Mouse (Mus musculus) hindbrain, embryonic 16.5 days (tissue): ENCODE data around the gene Tgfbr1. TPM values are rescaled to one million over a fixed set of nuclear protein-coding genes. Genes with fewer than 3 reads are reported as not detected.

Experiments
- ATAC-seq: fragments of 200-750 bp; cut with Nextera tagmentation; 2 replicates; pipeline ENCODE4 v1.8.0; 2017; ENCODE audit warnings: moderate TSS enrichment, moderate library complexity
- H3K27ac ChIP-seq: fragments of 300-500 bp; sonication (generic); 2 replicates; pipeline ENCODE4 v1.5.1; 2014; ENCODE audit warnings: low read depth, mild to moderate bottlenecking, control low read depth, low read length, moderate library complexity
- H3K27me3 ChIP-seq: fragments of 300-500 bp; sonication (generic); replicated peaks from 2 replicates; pipeline ENCODE4 v1.6.1; 2014; ENCODE audit warnings: low read length; ENCODE audit not compliant: control insufficient read depth, insufficient read depth
- H3K36me3 ChIP-seq: fragments of 300-500 bp; sonication (generic); 2 replicates; pipeline ENCODE4 v1.6.1; 2014; ENCODE audit warnings: mild to moderate bottlenecking, low read length, moderate library complexity, mixed read lengths; ENCODE audit not compliant: control insufficient read depth, insufficient read depth
- H3K4me1 ChIP-seq: fragments of 300-500 bp; sonication (generic); 2 replicates; pipeline ENCODE4 v1.6.1; 2014; ENCODE audit warnings: low read depth, low read length; ENCODE audit not compliant: control insufficient read depth, insufficient read depth
- H3K4me2 ChIP-seq: fragments of 300-500 bp; sonication (generic); 2 replicates; pipeline ENCODE4 v1.6.1; 2014; ENCODE audit warnings: mild to moderate bottlenecking, low read length, control low read depth, moderate library complexity
- H3K4me3 ChIP-seq: fragments of 300-500 bp; sonication (generic); 2 replicates; pipeline ENCODE4 v1.5.1; 2014; ENCODE audit warnings: mild to moderate bottlenecking, low read length, control low read depth, moderate library complexity
- H3K9ac ChIP-seq: fragments of 300-500 bp; sonication (generic); 2 replicates; pipeline ENCODE4 v1.6.1; 2014; ENCODE audit warnings: low read depth, mild to moderate bottlenecking, control low read depth, low read length, moderate library complexity
- H3K9me3 ChIP-seq: fragments of 300-500 bp; sonication (generic); 2 replicates; pipeline ENCODE4 v1.6.1; 2014; ENCODE audit warnings: mild to moderate bottlenecking, low read length, moderate library complexity; ENCODE audit not compliant: control insufficient read depth
- WGBS: fragments of 180-500 bp; shearing (Covaris S2); extraction: QIAGEN DNeasy Blood & Tissue Kit; methylation state at CpG from one replicate; pipeline ENCODE4 v1.1.7; 2014; 5-methylcytosine and 5-hydroxymethylcytosine counted together
- polyA plus RNA-seq: library from polyadenylated mRNA; unstranded; fragments of >200 nt; fragmentation: Nextera tagmentation; extraction: Ambion mirVana; gene quantifications from 2 replicates; pipeline ENCODE4 v1.2.1, GENCODE M21; 2015

Gene Tgfbr1
- polyA plus RNA-seq, 1 experiment from 2014 or later, result 17.7 TPM

GRCm38 (mm10) chr4:47425247-47425830 is 72.3 kb downstream of the Tgfbr1 start:
- WGBS, result 86% methylated on average over 16 of the region's 16 CpGs
- peaks cover 5% of the 10 kb centered on the region; the same call in 1 of the 2 replicates for H3K9me3 ChIP-seq
- peaks cover 2% of the 10 kb centered on the region; the same call in 1 of the 2 replicates for H3K4me1 ChIP-seq
- H3K36me3 ChIP-seq, result no peaks in the 10 kb centered on the region
- no peak overlapping the region for H3K9ac ChIP-seq
- no peak overlapping the region for H3K4me2 ChIP-seq
- peak; percentile 28; the same call in 1 of the 2 replicates for ATAC-seq
- H3K4me3 ChIP-seq, result no peak overlapping the region
- H3K27ac ChIP-seq, result no peak overlapping the region
- peaks cover 3% of the 10 kb centered on the region for H3K27me3 ChIP-seq

GRCm38 (mm10) chr4:47427606-47428005 is 74.6 kb downstream of the Tgfbr1 start:
- no peaks in the 10 kb centered on the region for H3K27me3 ChIP-seq
- H3K27ac ChIP-seq, result no peak overlapping the region
- ATAC-seq, result no peak
- H3K9ac ChIP-seq, result no peak overlapping the region
- 83% methylated on average over 3 of the region's 3 CpGs for WGBS
- peaks cover 5% of the 10 kb centered on the region; the same call in 1 of the 2 replicates for H3K9me3 ChIP-seq
- no peaks in the 10 kb centered on the region for H3K36me3 ChIP-seq
- H3K4me3 ChIP-seq, result no peak overlapping the region
- peaks cover 2% of the 10 kb centered on the region; the same call in 1 of the 2 replicates for H3K4me1 ChIP-seq
- H3K4me2 ChIP-seq, result no peak overlapping the region

- ATAC-seq, result no peak
- WGBS, result 80% methylated on average over 6 of the region's 6 CpGs
Observed at GRCm38 (mm10) chr4:47430557-47430956, 77.5 kb downstream of the Tgfbr1 start.

GRCm38 (mm10) chr4:47431081-47431480 is 78.1 kb downstream of the Tgfbr1 start:
- peaks cover 5% of the 10 kb centered on the region; the same call in 1 of the 2 replicates for H3K9me3 ChIP-seq
- H3K4me1 ChIP-seq, result no peaks in the 10 kb centered on the region
- 90% methylated on average over 5 of the region's 5 CpGs for WGBS
- H3K4me2 ChIP-seq, result no peak overlapping the region
- ATAC-seq, result no peak
- H3K36me3 ChIP-seq, result no peaks in the 10 kb centered on the region
- no peak overlapping the region for H3K9ac ChIP-seq
- H3K4me3 ChIP-seq, result no peak overlapping the region
- no peaks in the 10 kb centered on the region for H3K27me3 ChIP-seq
- no peak overlapping the region for H3K27ac ChIP-seq

More at GRCm38 (mm10) chr4:47430557-47430956, 77.5 kb downstream of the Tgfbr1 start:
- H3K9ac ChIP-seq, result no peak overlapping the region
- no peaks in the 10 kb centered on the region for H3K4me1 ChIP-seq
- H3K4me2 ChIP-seq, result no peak overlapping the region
- H3K27ac ChIP-seq, result no peak overlapping the region
- H3K27me3 ChIP-seq, result no peaks in the 10 kb centered on the region
- H3K9me3 ChIP-seq, result peaks cover 5% of the 10 kb centered on the region; the same call in 1 of the 2 replicates
- no peaks in the 10 kb centered on the region for H3K36me3 ChIP-seq
- H3K4me3 ChIP-seq, result no peak overlapping the region

- Histone ChIP-seq H3K9me3 (peaks cover 5% of the 10 kb centered on the region; the same call in 1 of the 2 replicates), H3K9ac (no peak overlapping the region), H3K4me1 (peaks cover 7% of the 10 kb centered on the region), H3K27me3 (no peaks in the 10 kb centered on the region), H3K36me3 (no peaks in the 10 kb centered on the region), H3K4me2 (no peak overlapping the region), H3K4me3 (no peak overlapping the region), H3K27ac (no peak overlapping the region)
- 72% methylated on average over 7 of the region's 7 CpGs for WGBS
- no peak for ATAC-seq
Observed at GRCm38 (mm10) chr4:47432766-47433165, 79.7 kb downstream of the Tgfbr1 start.

- Histone ChIP-seq H3K4me1 (peaks cover 10% of the 10 kb centered on the region), H3K9ac (no peak overlapping the region), H3K27me3 (no peaks in the 10 kb centered on the region), H3K4me3 (no peak overlapping the region), H3K27ac (no peak overlapping the region), H3K4me2 (no peak overlapping the region), H3K9me3 (no peaks in the 10 kb centered on the region), H3K36me3 (no peaks in the 10 kb centered on the region)
- ATAC-seq, result no peak
- WGBS, result 70% methylated on average over 12 of the region's 12 CpGs
Observed at GRCm38 (mm10) chr4:47435131-47435530, 82.1 kb downstream of the Tgfbr1 start.

GRCm38 (mm10) chr4:47435566-47436360 is 82.7 kb downstream of the Tgfbr1 start:
- H3K9ac ChIP-seq, result no peak overlapping the region
- no peak for ATAC-seq
- H3K4me1 ChIP-seq, result peaks cover 10% of the 10 kb centered on the region
- no peak overlapping the region for H3K4me3 ChIP-seq
- H3K27ac ChIP-seq, result no peak overlapping the region
- H3K36me3 ChIP-seq, result no peaks in the 10 kb centered on the region
- WGBS, result 61% methylated on average over 28 of the region's 28 CpGs
- H3K9me3 ChIP-seq, result no peaks in the 10 kb centered on the region
- H3K27me3 ChIP-seq, result no peaks in the 10 kb centered on the region
- no peak overlapping the region for H3K4me2 ChIP-seq

GRCm38 (mm10) chr4:47437365-47438340 is 84.6 kb downstream of the Tgfbr1 start:
- peaks cover 10% of the 10 kb centered on the region for H3K4me1 ChIP-seq
- 0% methylated on average over 33 of the region's 33 CpGs for WGBS
- ATAC-seq, result peak; percentile 87
- no peaks in the 10 kb centered on the region for H3K27me3 ChIP-seq
- H3K27ac ChIP-seq, result peak overlapping the region; percentile 80
- peak overlapping the region; percentile 53 for H3K4me3 ChIP-seq
- no peaks in the 10 kb centered on the region for H3K36me3 ChIP-seq
- H3K9ac ChIP-seq, result peak overlapping the region; percentile 84
- peak overlapping the region; percentile 97 for H3K4me2 ChIP-seq
- no peaks in the 10 kb centered on the region for H3K9me3 ChIP-seq
